Mouse (Mus musculus) neural tube, embryonic 11.5 days (tissue): ENCODE measurements around the gene Ssh1. TPM values are rescaled to one million over a fixed set of nuclear protein-coding genes. Genes with fewer than 3 reads are reported as not detected.

Experiments
- ATAC-seq: fragments of 200-750 bp; cut with Nextera tagmentation; 2 replicates; pipeline ENCODE4 v1.8.0; 2017; ENCODE audit warnings: moderate number of reproducible peaks, mild to moderate bottlenecking, moderate TSS enrichment, moderate library complexity; ENCODE audit not compliant: insufficient read depth, low FRiP score, low TSS enrichment
- DNase-seq: peaks from one replicate; pipeline ENCODE4 v3.0.0-alpha.2; 2015; ENCODE audit warnings: low spot score
- H3K27ac ChIP-seq: fragments of 300-500 bp; sonication (generic); 2 replicates; pipeline ENCODE4 v1.5.1; 2014; ENCODE audit warnings: low read depth, mild to moderate bottlenecking, low read length
- H3K27me3 ChIP-seq: fragments of 300-500 bp; sonication (generic); 2 replicates; pipeline ENCODE4 v1.6.1; 2014; ENCODE audit warnings: mild to moderate bottlenecking, low read length, mixed read lengths; ENCODE audit not compliant: control insufficient read depth, insufficient read depth
- H3K36me3 ChIP-seq: fragments of 300-500 bp; sonication (generic); 2 replicates; pipeline ENCODE4 v1.6.1; 2014; ENCODE audit warnings: mild to moderate bottlenecking, low read length, moderate library complexity, mixed read lengths; ENCODE audit not compliant: control insufficient read depth, insufficient read depth
- H3K4me1 ChIP-seq: fragments of 300-500 bp; sonication (generic); 2 replicates; pipeline ENCODE4 v1.6.1; 2014; ENCODE audit warnings: low read length, mixed read lengths; ENCODE audit not compliant: control insufficient read depth, insufficient read depth
- H3K4me2 ChIP-seq: fragments of 300-500 bp; sonication (generic); 2 replicates; pipeline ENCODE4 v1.6.1; 2014; ENCODE audit warnings: low read depth, mild to moderate bottlenecking, moderate library complexity
- H3K4me3 ChIP-seq: fragments of 300-500 bp; sonication (generic); 2 replicates; pipeline ENCODE4 v1.5.1; 2014; ENCODE audit warnings: low read depth, low read length
- H3K9ac ChIP-seq: fragments of 300-500 bp; sonication (generic); 2 replicates; pipeline ENCODE4 v1.6.1; 2014; ENCODE audit warnings: mild to moderate bottlenecking, low read length
- H3K9me3 ChIP-seq: fragments of 300-500 bp; sonication (generic); 2 replicates; pipeline ENCODE4 v1.6.1; 2016; ENCODE audit warnings: low read length; ENCODE audit not compliant: control insufficient read depth
- WGBS: fragments of 180-500 bp; shearing (Covaris S2); extraction: QIAGEN DNeasy Blood & Tissue Kit; methylation state at CpG from one replicate; pipeline ENCODE4 v1.1.7; 2014; 5-methylcytosine and 5-hydroxymethylcytosine counted together
- polyA plus RNA-seq: library from polyadenylated mRNA; unstranded; fragments of >200 nt; fragmentation: Nextera tagmentation; extraction: Ambion mirVana; gene quantifications from 2 replicates; pipeline ENCODE4 v1.2.1, GENCODE M21; 2014

The Ssh1 gene
- polyA plus RNA-seq, 1 experiment from 2014 or later, result 24.5 TPM

GRCm38 (mm10) chr5:114004573-114004972 lies 10.9 kb upstream of the Ssh1 start:
- no peaks in the 10 kb centered on the region for H3K9me3 ChIP-seq
- no peak overlapping the region for H3K4me3 ChIP-seq
- no peak for DNase-seq
- H3K27ac ChIP-seq, result no peak overlapping the region
- 55% methylated on average over 11 of the region's 11 CpGs for WGBS
- H3K4me2 ChIP-seq, result no peak overlapping the region
- H3K36me3 ChIP-seq, result no peaks in the 10 kb centered on the region
- H3K4me1 ChIP-seq, result no peaks in the 10 kb centered on the region
- H3K27me3 ChIP-seq, result no peaks in the 10 kb centered on the region
- H3K9ac ChIP-seq, result no peak overlapping the region
- no peak for ATAC-seq

DNA sequence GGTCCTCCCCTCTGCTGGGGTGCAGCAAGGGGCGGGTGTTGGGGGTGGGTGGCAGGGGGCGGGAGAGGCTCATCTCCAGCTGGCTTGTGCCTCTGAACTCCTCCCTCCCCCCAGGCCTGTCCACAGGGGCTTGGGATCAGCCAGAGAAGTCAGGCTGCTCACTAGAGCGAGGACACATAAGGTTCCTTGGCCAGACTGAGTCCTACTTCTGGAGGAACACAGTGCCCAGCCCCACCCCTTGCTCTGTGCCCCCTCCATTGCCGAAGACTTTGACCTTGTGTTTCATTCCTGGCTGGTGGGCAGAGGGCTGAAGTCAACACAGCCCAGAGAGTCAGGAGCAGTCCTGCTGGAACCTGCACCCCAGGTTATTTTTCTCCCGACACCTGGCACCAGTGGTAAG lies 9.8 kb upstream of the Ssh1 start, which contains the start of gene Dao:
TSS of gene Dao (plus strand) at position 162 of the 400 bp plus-strand sequence.
- Histone ChIP-seq H3K36me3 (no peaks in the 10 kb centered on the region), H3K9ac (no peak within 1 kb of the TSS), H3K4me1 (no peaks in the 10 kb centered on the region), H3K4me2 (no peak within 1 kb of the TSS), H3K4me3 (no peak within 1 kb of the TSS), H3K27me3 (no peaks in the 10 kb centered on the region), H3K9me3 (no peaks in the 10 kb centered on the region), H3K27ac (no peak within 1 kb of the TSS)
- ATAC-seq (no peak), DNase-seq (no peak)
- 66% methylated on average over 5 of the region's 5 CpGs for WGBS

GRCm38 (mm10) chr5:113999382-113999781 lies 5.7 kb upstream of the Ssh1 start:
- ATAC-seq, result no peak
- H3K27me3 ChIP-seq, result no peaks in the 10 kb centered on the region
- WGBS, result 80% methylated on average over 5 of the region's 5 CpGs
- no peaks in the 10 kb centered on the region for H3K9me3 ChIP-seq
- H3K4me2 ChIP-seq, result no peak overlapping the region
- H3K4me1 ChIP-seq, result 0 out of 2 replicates have a peak, but pooled peaks cover under 1% of the 10 kb centered on the region
- H3K9ac ChIP-seq, result no peak overlapping the region
- no peak overlapping the region for H3K27ac ChIP-seq
- DNase-seq, result no peak
- no peaks in the 10 kb centered on the region for H3K36me3 ChIP-seq
- no peak overlapping the region for H3K4me3 ChIP-seq

DNA sequence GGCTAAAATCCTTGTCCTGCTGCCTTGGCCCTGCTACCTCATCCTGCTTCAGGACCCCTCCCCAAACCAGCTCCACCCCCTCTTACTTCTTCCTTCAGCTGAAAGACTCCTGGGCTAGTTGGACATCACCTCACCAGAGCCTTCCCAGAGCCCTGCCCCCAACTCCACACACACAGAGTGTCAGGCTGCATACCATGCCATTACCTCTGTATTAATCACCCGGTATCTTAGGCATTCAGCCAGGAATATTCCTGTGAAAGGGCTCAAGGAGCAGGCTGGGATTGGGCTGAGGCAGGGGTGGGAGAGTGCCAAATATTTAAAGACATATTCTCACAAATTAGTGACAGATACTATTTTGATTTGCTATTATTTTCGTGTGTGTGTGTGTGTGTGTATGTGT lies 2.8 kb upstream of the Ssh1 start:
- no peak for DNase-seq
- ATAC-seq, result no peak
- H3K4me2 ChIP-seq, result no peak overlapping the region
- no peak overlapping the region for H3K9ac ChIP-seq
- no peaks in the 10 kb centered on the region for H3K27me3 ChIP-seq
- peaks cover 17% of the 10 kb centered on the region for H3K4me1 ChIP-seq
- WGBS, result 72% methylated on average over 2 of the region's 2 CpGs
- H3K4me3 ChIP-seq, result no peak overlapping the region
- no peak overlapping the region for H3K27ac ChIP-seq
- H3K36me3 ChIP-seq, result no peaks in the 10 kb centered on the region
- H3K9me3 ChIP-seq, result no peaks in the 10 kb centered on the region

- Histone ChIP-seq H3K4me3 (peak overlapping the region; percentile 81), H3K4me1 (peaks cover 20% of the 10 kb centered on the region), H3K9me3 (no peaks in the 10 kb centered on the region), H3K36me3 (peaks cover 2% of the 10 kb centered on the region; the same call in 1 of the 2 replicates), H3K4me2 (peak overlapping the region; percentile 82), H3K27me3 (no peaks in the 10 kb centered on the region), H3K9ac (peak overlapping the region; percentile 81), H3K27ac (peak overlapping the region; percentile 74)
- ATAC-seq (peak; percentile 83), DNase-seq (peak; percentile 79)
- WGBS, result under 1% methylated on average over 22 of the region's 22 CpGs
Measured at GRCm38 (mm10) chr5:113993031-113993486, 635 bp downstream of the Ssh1 start.

GRCm38 (mm10) chr5:113992339-113992831 lies 1.3 kb downstream of the Ssh1 start:
- ATAC-seq, result no peak
- peak overlapping the region; percentile 81 for H3K9ac ChIP-seq
- peaks cover 20% of the 10 kb centered on the region for H3K4me1 ChIP-seq
- H3K36me3 ChIP-seq, result peaks cover 2% of the 10 kb centered on the region; the same call in 1 of the 2 replicates
- 35% methylated on average over 12 of the region's 12 CpGs for WGBS
- no peak for DNase-seq
- H3K9me3 ChIP-seq, result no peaks in the 10 kb centered on the region
- H3K27me3 ChIP-seq, result no peaks in the 10 kb centered on the region
- peak overlapping the region; percentile 82 for H3K4me2 ChIP-seq
- H3K27ac ChIP-seq, result peak overlapping the region; percentile 74; the same call in 1 of the 2 replicates
- H3K4me3 ChIP-seq, result peak overlapping the region; percentile 81

GRCm38 (mm10) chr5:113991141-113991540 lies 2.6 kb downstream of the Ssh1 start:
- peaks cover 23% of the 10 kb centered on the region for H3K4me1 ChIP-seq
- H3K4me2 ChIP-seq, result no peak overlapping the region
- ATAC-seq (no peak), DNase-seq (no peak)
- H3K27ac ChIP-seq, result no peak overlapping the region
- H3K4me3 ChIP-seq, result no peak overlapping the region
- no peaks in the 10 kb centered on the region for H3K27me3 ChIP-seq
- WGBS, result 68% methylated on average over 7 of the region's 7 CpGs
- no peak overlapping the region for H3K9ac ChIP-seq
- H3K36me3 ChIP-seq, result peaks cover 2% of the 10 kb centered on the region; the same call in 1 of the 2 replicates
- H3K9me3 ChIP-seq, result no peaks in the 10 kb centered on the region

- WGBS, result 95% methylated on average over 5 of the region's 5 CpGs
- H3K36me3 ChIP-seq, result peaks cover 2% of the 10 kb centered on the region; the same call in 1 of the 2 replicates
- DNase-seq (no peak), ATAC-seq (no peak)
- no peaks in the 10 kb centered on the region for H3K27me3 ChIP-seq
- no peaks in the 10 kb centered on the region for H3K9me3 ChIP-seq
- H3K4me1 ChIP-seq, result peaks cover 23% of the 10 kb centered on the region
- no peak overlapping the region for H3K4me3 ChIP-seq
- no peak overlapping the region for H3K4me2 ChIP-seq
- H3K9ac ChIP-seq, result no peak overlapping the region
- no peak overlapping the region for H3K27ac ChIP-seq
Measured at GRCm38 (mm10) chr5:113990593-113990992, 3.1 kb downstream of the Ssh1 start.

- Histone ChIP-seq H3K4me2 (no peak overlapping the region), H3K4me3 (no peak overlapping the region), H3K9me3 (no peaks in the 10 kb centered on the region), H3K9ac (no peak overlapping the region), H3K4me1 (peaks cover 23% of the 10 kb centered on the region), H3K27ac (no peak overlapping the region), H3K27me3 (no peaks in the 10 kb centered on the region), H3K36me3 (peaks cover 2% of the 10 kb centered on the region; the same call in 1 of the 2 replicates)
- no peak for DNase-seq
- ATAC-seq, result no peak
- 90% methylated on average over 20 of the region's 20 CpGs for WGBS
Measured at GRCm38 (mm10) chr5:113989437-113990024, 4.2 kb downstream of the Ssh1 start.
